Mouse (Mus musculus): ENCODE data around the gene Il2rb. TPM values are rescaled to one million over a fixed set of nuclear protein-coding genes. Genes with fewer than 3 reads are reported as not detected.

Gene Il2rb
- total RNA-seq, 2 experiments from 2014 or later: 0.07 TPM; not detected in 1

DNA sequence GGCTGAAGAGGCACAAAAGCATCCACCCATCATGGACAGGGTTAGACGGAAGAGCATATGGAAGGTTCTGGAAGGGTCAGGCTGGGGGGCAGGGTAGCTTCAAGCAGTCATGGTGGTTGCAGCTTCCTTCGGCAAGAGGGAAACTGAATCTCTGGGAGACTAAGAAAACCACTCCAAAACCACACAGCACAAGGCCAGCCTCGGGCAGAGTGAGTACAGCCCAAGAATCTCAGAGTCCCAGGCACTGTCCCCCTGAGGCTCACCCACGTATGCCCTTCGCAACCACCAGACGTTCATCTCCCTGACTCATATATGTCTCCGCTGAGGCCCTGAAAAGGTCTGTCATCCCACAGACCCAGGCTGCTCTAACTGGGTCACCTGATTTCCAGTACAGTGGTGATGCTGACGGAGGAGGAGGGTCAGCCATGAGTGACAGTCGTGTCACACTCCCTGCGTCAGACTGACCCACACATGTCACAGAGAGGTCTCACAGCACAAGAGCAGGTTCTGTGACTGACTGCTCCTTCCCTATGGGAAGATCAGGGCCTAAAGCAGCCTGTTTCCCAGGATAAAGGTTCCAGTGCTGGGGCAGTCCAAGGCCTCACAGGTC is 1.6 kb downstream of the Il2rb start:
- intact Hi-C loops (cut with DNase I): no loop called here
- TF ChIP-seq CTCF (IDR thresholded peaks at IDR 0.05): no peak
- DNase-seq (ENCODE audit: extremely low spot score in 1 of 2, low spot score in 2 of 2): no peak
- no peak overlapping the region for H3K4me3 ChIP-seq
- no peak overlapping the region for H3K27ac ChIP-seq

DNA sequence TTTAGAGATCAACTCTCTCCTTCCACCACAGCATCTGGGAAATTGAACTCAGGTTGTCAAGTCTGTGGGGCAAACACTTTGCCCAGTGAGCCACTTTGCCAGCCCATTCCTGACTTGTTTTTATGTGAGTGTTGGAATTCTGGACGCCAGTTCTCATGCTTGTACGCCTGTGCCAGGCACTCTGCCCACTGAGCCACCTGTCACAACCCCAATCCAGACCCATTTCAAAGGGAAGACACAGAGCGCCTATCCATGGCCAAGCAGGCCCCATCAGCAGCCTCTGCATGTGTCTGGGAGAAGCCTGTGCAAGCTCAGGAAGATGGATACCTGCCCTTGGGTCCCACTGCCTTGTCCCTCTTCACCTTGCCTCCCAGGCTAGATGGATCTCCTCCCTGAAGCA is 3.8 kb downstream of the Il2rb start:
- Histone ChIP-seq H3K4me3 (no peak overlapping the region), H3K27ac (no peak overlapping the region)
- TF ChIP-seq CTCF (IDR thresholded peaks at IDR 0.05): no peak
- no peak for DNase-seq (ENCODE audit: extremely low spot score in 1 of 2, low spot score in 2 of 2)
- intact Hi-C loops (cut with DNase I): no loop called here

DNA sequence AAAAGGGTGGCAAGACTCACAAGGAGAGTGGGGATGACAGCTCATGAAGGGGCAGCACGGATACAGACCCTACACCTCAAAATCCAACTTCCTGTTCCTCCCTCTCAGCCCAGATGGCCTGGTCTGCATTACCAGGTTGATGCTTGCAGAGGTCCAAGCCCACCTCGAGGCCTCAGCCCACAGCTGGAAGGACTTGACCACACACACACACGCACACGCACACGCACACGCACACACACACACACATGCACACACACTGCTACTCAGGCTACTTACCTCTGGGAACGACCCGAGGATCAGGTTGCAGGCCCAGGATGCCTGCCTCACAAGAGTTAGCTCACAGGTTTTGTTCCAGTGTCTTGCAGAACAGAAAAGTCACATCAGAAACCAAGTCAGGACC is 5.2 kb downstream of the Il2rb start:
- no peak for TF ChIP-seq CTCF (IDR thresholded peaks at IDR 0.05)
- intact Hi-C loops (cut with DNase I): no loop called here
- DNase-seq (ENCODE audit: extremely low spot score in 1 of 2, low spot score in 2 of 2): no peak
- no peak overlapping the region for H3K4me3 ChIP-seq
- H3K27ac ChIP-seq: no peak overlapping the region

DNA sequence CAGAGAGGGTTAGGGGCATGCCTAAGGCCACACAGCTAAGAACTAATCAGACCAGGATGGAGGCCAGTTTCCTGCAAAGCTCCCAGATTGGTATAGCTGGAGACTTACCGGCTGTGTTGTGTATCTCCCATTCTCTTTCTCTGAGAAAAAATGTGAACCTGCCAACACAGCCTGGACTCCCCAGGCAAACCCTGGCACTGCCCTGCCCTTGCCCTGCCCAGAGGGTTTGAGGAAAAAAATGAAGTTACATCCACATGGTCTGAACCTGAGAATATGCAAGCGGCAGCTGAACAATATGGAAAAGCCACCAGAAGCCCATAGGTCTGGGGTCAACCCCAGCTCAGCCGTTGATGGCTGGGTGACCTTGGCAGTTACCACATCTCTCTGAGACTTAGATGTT is 5.8 kb downstream of the Il2rb start:
- intact Hi-C loops (cut with DNase I): no loop called here

DNA sequence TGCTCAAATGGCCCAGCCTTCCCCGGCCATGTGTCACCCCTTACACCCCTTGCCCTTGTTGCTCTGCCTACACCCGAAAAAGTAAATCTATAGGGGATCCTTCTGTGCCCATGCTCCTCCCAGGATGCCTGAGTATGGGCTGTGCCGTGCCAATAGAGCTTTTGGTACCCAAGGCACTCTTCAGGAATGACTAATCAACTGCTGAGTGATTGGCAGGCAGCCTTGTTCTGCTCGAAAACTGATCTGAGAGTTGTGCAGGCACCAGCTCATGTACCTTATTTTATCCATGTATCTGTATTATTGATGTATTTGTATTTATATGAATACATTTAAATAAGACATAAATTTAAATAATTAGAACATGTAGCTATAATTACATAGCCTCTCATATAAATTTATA is 8.0 kb downstream of the Il2rb start:
- H3K4me3 ChIP-seq: no peak overlapping the region
- no peak for DNase-seq (ENCODE audit: extremely low spot score in 1 of 2, low spot score in 2 of 2)
- H3K27ac ChIP-seq: no peak overlapping the region
- intact Hi-C loops (cut with DNase I): no loop called here
- TF ChIP-seq CTCF (IDR thresholded peaks at IDR 0.05): no peak

More for the DNA sequence above, 5.8 kb downstream of the Il2rb start:
- Histone ChIP-seq H3K27ac (no peak overlapping the region), H3K4me3 (no peak overlapping the region)
- no peak for TF ChIP-seq CTCF (IDR thresholded peaks at IDR 0.05)
- no peak for DNase-seq (ENCODE audit: extremely low spot score in 1 of 2, low spot score in 2 of 2)

DNA sequence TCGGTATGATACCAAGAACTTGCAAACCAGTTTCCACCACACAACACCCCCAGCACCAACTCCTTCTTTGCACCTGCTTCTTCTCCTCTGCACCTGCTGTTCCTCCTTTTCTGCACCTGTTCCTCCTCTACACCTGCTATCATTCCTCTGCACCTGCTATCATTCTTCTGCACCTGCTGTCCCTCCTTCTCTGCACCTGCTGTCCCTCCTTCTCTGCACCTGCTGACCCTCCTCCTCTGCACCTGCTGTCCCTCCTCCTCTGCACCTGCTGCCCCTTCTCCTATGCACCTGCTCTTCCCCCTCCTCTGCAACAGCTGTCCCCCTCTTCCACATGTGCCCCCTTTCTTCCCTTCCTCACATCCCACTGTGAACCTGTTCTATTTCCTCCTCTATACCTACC is 8.5 kb downstream of the Il2rb start:
- no peak overlapping the region for H3K4me3 ChIP-seq

DNA sequence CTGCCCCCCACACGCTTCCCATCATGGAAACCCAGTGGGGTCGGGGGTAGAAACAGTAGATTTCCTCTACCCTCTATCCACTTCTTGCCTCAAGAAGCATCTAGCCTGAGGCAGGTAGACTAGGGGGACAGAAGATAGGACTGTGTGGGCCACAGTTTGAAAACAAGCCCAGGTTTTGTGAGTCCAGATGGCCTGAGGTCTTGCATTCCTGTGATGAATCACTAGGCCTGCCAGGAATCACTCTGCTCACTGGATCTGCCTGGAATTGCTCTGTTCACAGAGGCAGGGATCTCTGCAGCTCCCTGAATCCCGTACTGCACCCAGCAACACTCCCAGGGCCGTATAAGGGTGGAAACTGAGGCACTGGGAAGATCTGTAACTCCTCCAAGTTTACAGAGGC is 11.8 kb downstream of the Il2rb start:
- DNase-seq (ENCODE audit: extremely low spot score in 1 of 2, low spot score in 2 of 2): no peak
- Histone ChIP-seq H3K4me3 (no peak overlapping the region), H3K27ac (no peak overlapping the region)
- no peak for TF ChIP-seq CTCF (IDR thresholded peaks at IDR 0.05)
- intact Hi-C loops (cut with DNase I): no loop called here

More for the DNA sequence above, 8.5 kb downstream of the Il2rb start:
- no peak for DNase-seq (ENCODE audit: extremely low spot score in 1 of 2, low spot score in 2 of 2)
- no peak for TF ChIP-seq CTCF (IDR thresholded peaks at IDR 0.05)
- H3K27ac ChIP-seq: no peak overlapping the region
- intact Hi-C loops (cut with DNase I): no loop called here

DNA sequence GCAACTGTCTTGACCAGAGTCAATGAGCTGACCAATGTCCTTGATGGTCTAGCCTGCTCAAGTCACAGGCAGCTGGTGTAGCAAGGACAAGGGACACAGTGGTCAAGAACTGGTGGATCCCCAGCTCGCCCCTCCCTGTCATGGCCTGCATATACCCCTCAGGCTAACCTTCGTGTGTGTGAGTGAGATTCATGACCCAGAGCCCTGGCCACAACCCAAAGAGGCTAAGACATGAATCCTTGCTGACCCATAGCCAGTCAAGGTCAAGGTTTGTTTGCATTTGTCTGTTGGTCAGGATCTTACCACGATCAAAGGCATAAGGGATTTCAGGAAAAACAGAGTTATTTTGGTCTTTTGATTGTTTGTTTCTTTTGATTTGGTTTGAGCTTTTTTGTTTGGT is 12.6 kb downstream of the Il2rb start:
- no peak for DNase-seq (ENCODE audit: extremely low spot score in 1 of 2, low spot score in 2 of 2)
- H3K4me3 ChIP-seq: no peak overlapping the region
- intact Hi-C loops (cut with DNase I): no loop called here
- TF ChIP-seq CTCF (IDR thresholded peaks at IDR 0.05): no peak
- no peak overlapping the region for H3K27ac ChIP-seq

DNA sequence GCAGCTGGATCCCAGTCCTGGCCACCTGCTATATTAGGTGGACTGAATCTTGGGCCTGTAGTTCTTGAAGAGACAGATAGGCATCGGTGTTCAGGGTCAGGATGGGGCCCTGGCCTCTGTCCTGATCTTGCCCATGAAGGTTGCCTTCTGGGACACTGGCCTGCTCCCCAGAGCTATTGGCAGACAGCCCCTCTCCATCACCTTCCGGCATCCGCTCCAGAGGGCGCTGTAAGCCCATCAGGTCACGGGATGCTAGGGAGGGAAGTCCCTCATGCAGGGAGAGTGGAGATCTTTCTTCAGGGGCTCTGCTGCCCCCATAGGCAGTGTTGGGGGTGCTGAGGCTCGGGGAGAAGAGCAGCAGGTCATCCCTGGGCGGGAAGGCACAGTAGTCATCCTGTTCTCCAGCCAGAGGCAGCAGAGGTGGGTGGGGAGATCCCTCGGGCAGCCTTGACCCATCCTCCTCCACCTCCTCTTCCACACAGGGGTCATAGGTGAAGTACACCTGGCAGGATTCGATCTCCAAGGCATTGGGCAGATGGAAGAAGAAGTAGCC is 13.5 kb downstream of the Il2rb start:
- TF ChIP-seq CTCF (IDR thresholded peaks at IDR 0.05): no peak
- intact Hi-C loops (cut with DNase I): no loop called here
- H3K27ac ChIP-seq: no peak overlapping the region
- DNase-seq (ENCODE audit: extremely low spot score in 1 of 2, low spot score in 2 of 2): no peak
- H3K4me3 ChIP-seq: no peak overlapping the region

- intact Hi-C loops (cut with DNase I): no loop called here
- no peak for TF ChIP-seq CTCF (IDR thresholded peaks at IDR 0.05)
- DNase-seq (ENCODE audit: extremely low spot score in 1 of 2, low spot score in 2 of 2): no peak
- no peak overlapping the region for H3K4me3 ChIP-seq
- no peak overlapping the region for H3K27ac ChIP-seq
Measured at GRCm38 (mm10) chr15:78480991-78481390, 14.1 kb downstream of the Il2rb start.

DNA sequence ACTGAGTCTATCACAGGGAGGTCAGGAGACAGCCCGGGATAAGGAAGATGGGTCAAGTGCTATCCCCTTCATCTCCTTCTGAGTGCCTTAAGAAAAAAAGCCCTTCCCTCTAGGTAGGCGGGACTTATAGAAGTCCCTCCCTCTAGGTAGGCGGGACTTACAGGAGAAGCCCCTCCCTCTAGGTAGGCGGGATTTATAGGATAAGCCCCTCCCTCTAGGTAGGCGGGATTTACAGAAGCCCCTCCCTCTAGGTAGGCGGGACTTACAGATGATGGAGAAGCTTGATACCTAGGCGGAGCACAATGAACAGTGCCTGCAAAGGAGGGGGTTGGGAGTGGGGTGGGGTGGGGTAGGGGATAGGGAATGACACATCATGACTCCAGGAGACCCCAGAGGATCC is 15.0 kb downstream of the Il2rb start:
- no peak overlapping the region for H3K4me3 ChIP-seq
- intact Hi-C loops (cut with DNase I): no loop called here
- TF ChIP-seq CTCF (IDR thresholded peaks at IDR 0.05): no peak
- no peak overlapping the region for H3K27ac ChIP-seq
- DNase-seq (ENCODE audit: extremely low spot score in 1 of 2, low spot score in 2 of 2): no peak

DNA sequence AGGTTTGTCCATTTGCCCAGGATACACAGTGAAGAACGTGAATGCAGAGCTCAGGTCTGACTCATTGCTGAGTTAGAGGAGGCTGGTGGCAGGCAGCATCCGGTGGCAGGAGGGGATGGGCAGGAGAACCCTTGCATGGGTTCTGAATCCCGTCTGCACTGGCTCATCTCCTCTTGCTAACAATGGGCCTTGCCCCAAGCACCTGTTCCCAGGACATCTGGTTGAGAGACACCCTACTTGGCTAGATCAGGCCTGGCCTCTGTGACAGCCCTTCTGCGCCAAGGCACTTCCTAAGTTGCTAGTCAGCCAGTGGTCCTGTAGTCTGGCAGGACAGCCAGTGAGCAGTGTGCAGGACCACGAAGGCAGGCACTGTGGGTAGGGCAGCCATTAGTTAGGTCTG is 15.6 kb downstream of the Il2rb start:
- TF ChIP-seq CTCF (IDR thresholded peaks at IDR 0.05): no peak
- intact Hi-C loops (cut with DNase I): no loop called here
- H3K4me3 ChIP-seq: no peak overlapping the region
- DNase-seq (ENCODE audit: extremely low spot score in 1 of 2, low spot score in 2 of 2): no peak
- H3K27ac ChIP-seq: no peak overlapping the region

DNA sequence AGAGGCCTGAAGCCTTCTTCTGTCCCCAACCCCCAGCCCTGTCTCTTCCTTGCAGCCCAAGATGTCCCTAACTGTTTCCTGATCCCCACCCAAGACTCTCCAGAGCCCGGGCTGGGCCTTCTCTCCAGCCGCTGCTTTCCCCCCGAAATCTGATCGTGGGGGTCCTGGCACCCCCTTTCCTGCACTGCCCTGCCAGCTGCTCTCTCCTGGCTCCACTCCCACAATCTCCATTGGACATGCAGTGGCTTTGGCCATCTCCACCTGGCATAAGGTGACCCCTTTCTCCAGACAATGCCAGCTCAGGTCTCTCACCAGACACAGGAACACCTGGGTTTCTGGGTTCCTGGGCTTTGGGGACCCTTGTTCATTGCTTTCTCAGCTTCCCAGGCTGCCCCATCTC is 17.0 kb downstream of the Il2rb start:
- no peak overlapping the region for H3K4me3 ChIP-seq
- intact Hi-C loops (cut with DNase I): no loop called here
- H3K27ac ChIP-seq: no peak overlapping the region
- DNase-seq (ENCODE audit: extremely low spot score in 1 of 2, low spot score in 2 of 2): no peak
- TF ChIP-seq CTCF (IDR thresholded peaks at IDR 0.05): no peak

Measured in left cerebral cortex, adult 2 months (tissue).